Mouse (Mus musculus): ENCODE measurements around the gene Lrmp. TPM values are rescaled to one million over a fixed set of nuclear protein-coding genes. Genes with fewer than 3 reads are reported as not detected.

Lrmp gene
- polyA plus RNA-seq, 1 experiment from 2014 or later, result 0.04 TPM

GRCm38 (mm10) chr6:145202432-145203125, 87.1 kb downstream of the Lrmp start:
- no peak for ATAC-seq
- no peaks in the 10 kb centered on the region for H3K27me3 ChIP-seq
- no peak for TF ChIP-seq CTCF (IDR thresholded peaks at IDR 0.05)
- no peak for DNase-seq (ENCODE audit: low read depth, low spot score)
- ChIA-PET POLR2A (no interaction called here), CTCF (no interaction called here)
- in situ Hi-C loops (cut with MboI; ENCODE audit: low pct_unique_long_range_greater_than_20kb), result no loop called here

DNA sequence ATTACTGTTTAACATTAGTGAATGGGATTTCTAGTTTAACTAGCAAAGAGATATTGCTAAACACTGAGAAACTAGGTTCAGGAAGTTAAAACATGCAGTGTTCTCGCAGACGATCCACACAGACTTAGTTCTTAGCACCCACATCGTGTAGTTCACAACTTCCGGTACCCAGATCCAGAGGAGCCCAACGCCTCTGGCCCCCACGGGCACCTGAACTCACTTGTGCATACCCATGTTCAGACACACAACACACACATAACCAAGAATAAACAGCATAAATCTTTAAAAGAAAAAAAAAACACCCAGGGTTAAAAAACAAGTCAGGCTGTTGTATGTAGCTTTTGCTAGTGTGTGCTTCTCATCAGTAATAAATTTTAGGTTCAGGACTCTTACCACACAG, 89.0 kb downstream of the Lrmp start:
- no peaks in the 10 kb centered on the region for H3K27me3 ChIP-seq
- in situ Hi-C loops (cut with MboI; ENCODE audit: low pct_unique_long_range_greater_than_20kb), result no loop called here
- DNase-seq (ENCODE audit: low read depth, low spot score) (no peak), ATAC-seq (no peak)
- POLR2A ChIA-PET, result no interaction called here
- no peak for TF ChIP-seq CTCF (IDR thresholded peaks at IDR 0.05)
- CTCF ChIA-PET, result no interaction called here

DNA sequence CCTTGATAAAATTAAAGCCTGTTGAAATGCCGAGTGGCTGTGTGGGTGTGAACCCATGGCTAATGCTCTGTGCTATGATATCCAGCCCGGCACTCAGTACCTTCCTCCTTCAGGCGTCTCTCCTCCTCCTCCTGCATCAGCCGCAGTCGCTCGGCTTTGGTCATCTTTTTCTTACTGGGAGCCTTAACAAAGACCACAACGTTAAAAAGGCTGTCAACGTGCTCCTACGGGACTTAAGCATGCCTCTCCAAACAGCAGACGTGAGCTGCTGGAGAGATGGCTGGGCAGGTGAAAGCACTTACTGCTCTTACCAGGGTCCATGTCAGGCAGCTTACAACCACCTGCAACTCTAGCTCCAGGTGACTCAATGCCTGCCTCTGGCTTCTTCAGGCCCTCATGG, 89.7 kb downstream of the Lrmp start:
- H3K27me3 ChIP-seq, result no peaks in the 10 kb centered on the region
- CTCF ChIA-PET, result interaction anchor here (1.4 to 1.8 kb wide), 2 partner anchors 11 to 137 kb away, joined by 4 to 5 read pairs; no protein-coding TSS in a partner anchor
- in situ Hi-C loops (cut with MboI; ENCODE audit: low pct_unique_long_range_greater_than_20kb), result no loop called here
- ATAC-seq (no peak), DNase-seq (ENCODE audit: low read depth, low spot score) (no peak)
- POLR2A ChIA-PET, result no interaction called here
- TF ChIP-seq CTCF (IDR thresholded peaks at IDR 0.05), result no peak

GRCm38 (mm10) chr6:145210056-145210680, 94.7 kb downstream of the Lrmp start:
- H3K27me3 ChIP-seq, result no peaks in the 10 kb centered on the region
- CTCF ChIA-PET, result interaction anchor here (1.3 to 2.5 kb wide), 4 partner anchors 10 to 131 kb away, joined by 3 to 15 read pairs (median 5); no protein-coding TSS in a partner anchor
- ATAC-seq, result peak; percentile 29
- no peak for DNase-seq (ENCODE audit: low read depth, low spot score)
- TF ChIP-seq CTCF (IDR thresholded peaks at IDR 0.05), result no peak
- in situ Hi-C loops (cut with MboI; ENCODE audit: low pct_unique_long_range_greater_than_20kb), result no loop called here
- POLR2A ChIA-PET, result interaction anchor here (0.6 to 1.7 kb wide), 4 partner anchors 120 to 1200 kb away, joined by 3 read pairs; partner anchors contain the start of gene Bcat1

DNA sequence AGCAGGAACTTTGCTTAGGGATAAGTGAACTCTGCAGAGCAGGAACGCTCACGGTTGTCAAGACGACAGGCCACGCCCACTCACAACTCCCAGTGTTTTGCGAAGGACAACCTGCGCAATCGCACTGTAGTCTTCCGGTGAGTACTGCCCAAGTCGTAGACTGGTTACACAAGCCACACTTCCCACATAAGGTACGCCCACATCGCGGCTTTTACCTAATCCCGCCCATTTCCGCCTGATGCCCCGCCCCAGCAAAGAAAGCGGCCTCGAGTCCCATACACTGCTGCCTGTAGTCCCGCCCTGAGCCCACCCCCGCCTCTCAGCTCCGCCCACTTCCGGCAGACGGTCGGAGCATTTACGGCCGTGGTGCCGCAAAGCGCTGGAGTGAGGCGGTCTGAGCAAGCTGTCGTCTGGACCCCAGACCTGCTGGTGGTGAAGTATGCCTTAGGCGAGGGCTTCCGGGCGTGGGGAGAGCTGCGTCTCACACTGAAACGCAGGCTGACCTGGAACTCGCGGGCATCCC, 95.4 kb downstream of the Lrmp start, which contains the start of the genes Casc1 and Etfrf1:
Casc1 (minus strand) TSS at position 190 of the 523 bp plus-strand sequence.
Etfrf1 (plus strand) TSS at position 319 of the 523 bp plus-strand sequence.
- ATAC-seq, result peak; percentile 99
- CTCF ChIA-PET, result interaction anchor here (1.3 to 2.5 kb wide), 4 partner anchors 11 to 130 kb away, joined by 3 to 15 read pairs (median 5); no protein-coding TSS in a partner anchor
- in situ Hi-C loops (cut with MboI; ENCODE audit: low pct_unique_long_range_greater_than_20kb), result no loop called here
- POLR2A ChIA-PET, result interaction anchor here (1.0 to 1.7 kb wide), 4 partner anchors 12 to 136 kb away, joined by 3 to 4 read pairs (median 3); partner anchors contain the start of gene Bcat1
- H3K27me3 ChIP-seq, result no peaks in the 10 kb centered on the region
- peak; percentile 98 for DNase-seq (ENCODE audit: low read depth, low spot score)
- TF ChIP-seq CTCF (IDR thresholded peaks at IDR 0.05), result no peak

DNA sequence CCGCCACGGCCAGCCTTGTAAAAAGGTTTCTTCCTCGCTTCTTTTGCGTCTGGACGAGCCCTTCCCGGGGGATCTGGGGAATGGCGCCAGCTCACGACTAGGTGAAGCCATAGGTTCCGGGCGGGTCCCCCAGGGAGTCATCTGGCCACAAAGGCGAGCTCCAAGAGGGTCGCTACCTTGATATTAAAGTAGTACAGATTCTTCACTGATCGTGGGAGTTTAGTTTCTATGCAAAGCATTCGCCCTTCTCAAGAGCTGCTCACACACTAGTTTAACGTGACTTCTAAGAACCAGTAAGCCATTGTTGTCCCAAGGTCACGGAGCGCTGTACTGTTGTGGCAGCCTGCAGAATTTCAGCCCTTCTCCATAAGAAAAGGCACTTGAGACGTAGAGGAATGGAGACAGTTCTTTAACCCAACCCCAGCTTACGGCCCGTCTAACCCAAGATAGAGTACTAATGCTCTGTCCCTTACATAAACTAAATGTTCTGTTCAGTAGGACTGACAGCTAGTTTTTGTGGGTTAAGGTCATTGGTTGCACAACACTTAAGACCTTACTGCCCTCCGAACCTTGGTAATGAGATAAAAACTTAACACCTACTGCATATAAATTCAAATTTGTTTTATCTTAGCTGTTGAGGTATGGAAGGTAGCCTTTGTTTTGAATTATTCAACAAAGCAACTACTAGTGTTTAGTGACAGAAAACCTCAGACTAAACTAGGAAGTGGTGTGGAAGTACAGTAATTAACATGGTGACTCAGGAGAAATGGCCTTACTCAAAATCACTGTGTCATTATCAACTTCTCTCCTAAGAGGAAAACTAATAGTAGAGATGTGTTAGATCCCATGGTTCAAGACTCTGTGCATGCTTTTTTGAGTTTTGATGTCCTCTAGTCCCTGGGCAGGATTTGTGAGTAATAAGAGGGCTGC, 96.2 kb downstream of the Lrmp start:
- ATAC-seq (peak; percentile 51), DNase-seq (ENCODE audit: low read depth, low spot score) (no peak)
- ChIA-PET CTCF (interaction anchor here (1.3 to 2.5 kb wide), 4 partner anchors 12 to 130 kb away, joined by 3 to 15 read pairs (median 5); no protein-coding TSS in a partner anchor), POLR2A (interaction anchor here (0.6 to 1.7 kb wide), 7 partner anchors 12 to 152 kb away, joined by 3 to 4 read pairs (median 3); partner anchors contain the start of gene Bcat1)
- in situ Hi-C loops (cut with MboI; ENCODE audit: low pct_unique_long_range_greater_than_20kb), result no loop called here
- no peaks in the 10 kb centered on the region for H3K27me3 ChIP-seq
- no peak for TF ChIP-seq CTCF (IDR thresholded peaks at IDR 0.05)

DNA sequence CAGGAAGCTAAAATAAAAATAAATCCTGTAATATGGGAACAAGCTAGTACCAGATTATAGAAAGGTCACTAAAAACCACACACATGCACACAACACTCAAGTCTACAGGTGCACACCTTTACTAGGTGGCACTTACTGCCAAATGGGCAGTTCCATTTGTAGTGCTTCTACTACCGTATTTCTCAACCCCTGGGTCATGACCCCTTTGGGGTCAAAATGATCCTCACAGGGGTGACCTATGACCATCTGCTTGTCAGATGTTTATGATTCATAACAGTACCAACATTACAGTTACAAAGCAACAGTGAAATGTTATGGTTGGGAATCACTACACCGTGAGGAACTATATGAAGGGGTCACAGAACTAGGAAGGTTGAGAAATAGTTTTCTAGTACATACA, 98.5 kb downstream of the Lrmp start:
- in situ Hi-C loops (cut with MboI; ENCODE audit: low pct_unique_long_range_greater_than_20kb), result no loop called here
- CTCF ChIA-PET, result interaction anchor here (1.7 to 3.8 kb wide), 3 partner anchors 12 to 28 kb away, joined by 3 to 15 read pairs (median 10); no protein-coding TSS in a partner anchor
- no peak for TF ChIP-seq CTCF (IDR thresholded peaks at IDR 0.05)
- H3K27me3 ChIP-seq, result no peaks in the 10 kb centered on the region
- DNase-seq (ENCODE audit: low read depth, low spot score) (no peak), ATAC-seq (no peak)
- POLR2A ChIA-PET, result no interaction called here

DNA sequence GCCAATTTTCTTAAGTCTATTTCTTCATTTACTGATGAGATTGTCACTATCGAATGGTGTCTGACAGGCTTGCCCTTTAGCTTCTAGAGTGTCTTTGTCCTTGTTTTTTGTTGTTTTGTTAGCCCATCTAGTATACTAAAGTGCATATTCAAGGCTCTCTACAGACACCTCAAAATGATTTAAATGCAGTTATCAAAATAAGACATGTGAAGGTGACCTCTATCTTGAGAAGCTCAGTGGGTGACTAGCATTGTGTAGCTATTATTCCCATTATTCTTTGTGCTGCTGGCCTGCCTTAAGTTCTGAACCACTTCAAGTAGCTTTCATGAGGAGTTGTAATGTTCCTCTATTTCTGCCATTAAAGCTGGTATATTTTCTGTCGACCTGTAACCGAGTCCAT, 100.4 kb downstream of the Lrmp start:
- no peaks in the 10 kb centered on the region for H3K27me3 ChIP-seq
- in situ Hi-C loops (cut with MboI; ENCODE audit: low pct_unique_long_range_greater_than_20kb), result no loop called here
- ChIA-PET CTCF (interaction anchor here (1.1 to 3.8 kb wide), 5 partner anchors 10 to 126 kb away, joined by 4 to 15 read pairs (median 5); no protein-coding TSS in a partner anchor), POLR2A (no interaction called here)
- no peak for TF ChIP-seq CTCF (IDR thresholded peaks at IDR 0.05)
- DNase-seq (ENCODE audit: low read depth, low spot score), result no peak
- ATAC-seq, result no peak

GRCm38 (mm10) chr6:145224246-145224645, 108.8 kb downstream of the Lrmp start:
- in situ Hi-C loops (cut with MboI; ENCODE audit: low pct_unique_long_range_greater_than_20kb), result no loop called here
- CTCF ChIA-PET, result interaction anchor here (0.8 to 3.9 kb wide), 4 partner anchors 9 to 117 kb away, joined by 4 to 15 read pairs (median 6); partner anchors contain the start of genes Casc1 and Etfrf1
- POLR2A ChIA-PET, result no interaction called here
- no peak for DNase-seq (ENCODE audit: low read depth, low spot score)
- ATAC-seq, result no peak
- no peaks in the 10 kb centered on the region for H3K27me3 ChIP-seq
- no peak for TF ChIP-seq CTCF (IDR thresholded peaks at IDR 0.05)

Other genes with a start within 250 kb of the Lrmp start
- gene Bcat1, start 39.5 kb upstream of the Lrmp start, polyA plus RNA-seq (2021), result 57.1 TPM
- gene Casc1, start 95.4 kb downstream of the Lrmp start, polyA plus RNA-seq (2021), result 3.0 TPM
- gene Etfrf1, start 95.5 kb downstream of the Lrmp start, polyA plus RNA-seq (2021), result 71.3 TPM
- 59.2 TPM for gene Kras, start 134.6 kb downstream of the Lrmp start, polyA plus RNA-seq (2021)